Mouse (Mus musculus): ENCODE data around the gene Sectm1a. TPM values are rescaled to one million over a fixed set of nuclear protein-coding genes. Genes with fewer than 3 reads are reported as not detected.
A peak's percentile ranks its signal among the peaks of the same experiment; 100 is the strongest.

The Sectm1a gene
- total RNA-seq (2021) = not detected
- long read RNA-seq, experiment 1 = 0 reads
- long read RNA-seq, experiment 2 = 0 reads

DNA sequence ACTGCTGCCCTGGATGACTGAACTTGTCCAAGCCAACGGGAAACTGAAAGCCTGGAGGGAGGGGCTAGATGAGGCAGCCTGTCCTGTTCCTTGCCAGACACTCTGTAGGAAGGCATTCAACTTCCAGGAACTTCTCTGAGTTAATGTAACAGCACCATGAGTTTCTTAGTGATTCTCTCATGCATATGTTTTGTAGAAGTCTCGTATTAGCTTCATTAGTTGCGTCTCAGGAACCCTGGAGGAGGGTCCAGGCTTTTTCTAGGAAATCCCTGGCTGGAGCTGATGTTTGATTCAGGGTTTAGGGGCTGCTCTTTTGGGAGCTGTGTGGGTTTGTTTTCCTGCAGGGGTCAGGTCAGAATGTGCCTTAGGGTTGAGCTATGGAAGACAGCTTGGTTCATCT lies at the start of gene Sectm1a:
Gene Sectm1a (minus strand): TSS at position 101 of the 400 bp plus-strand sequence.
- intact Hi-C loops (cut with DNase I) = no loop called here
- no peak for TF ChIP-seq CTCF (IDR thresholded peaks at IDR 0.05)
- Histone ChIP-seq H3K4me3 (no peak within 1 kb of the TSS), H3K27ac (no peak within 1 kb of the TSS)
- DNase-seq = no peak

DNA sequence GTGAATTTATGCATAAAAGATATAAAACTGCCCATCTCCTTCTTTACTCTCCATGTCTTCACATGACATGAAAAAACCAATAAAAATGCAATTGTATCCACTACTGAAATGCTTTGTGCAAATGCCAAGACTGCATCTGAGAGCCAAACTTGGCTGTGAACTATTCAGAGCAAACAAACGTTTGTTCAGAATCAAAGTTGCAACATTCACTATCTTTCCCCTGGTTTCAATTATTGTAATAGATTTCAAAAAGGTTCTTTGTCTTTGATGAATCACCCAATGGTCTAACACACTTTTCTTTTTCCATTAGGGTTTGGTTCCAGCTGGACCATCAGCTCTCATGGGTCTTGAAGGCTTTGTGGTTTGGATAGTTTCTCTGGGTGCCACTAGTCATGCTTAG lies 48.6 kb upstream of the Sectm1a start:
- 0 out of 2 replicates have a peak overlapping the region, but pooled peaks have one; percentile 4 for H3K27ac ChIP-seq
- TF ChIP-seq CTCF (IDR thresholded peaks at IDR 0.05) = no peak
- no peak overlapping the region for H3K4me3 ChIP-seq
- intact Hi-C loops (cut with DNase I) = no loop called here
- no peak for DNase-seq

DNA sequence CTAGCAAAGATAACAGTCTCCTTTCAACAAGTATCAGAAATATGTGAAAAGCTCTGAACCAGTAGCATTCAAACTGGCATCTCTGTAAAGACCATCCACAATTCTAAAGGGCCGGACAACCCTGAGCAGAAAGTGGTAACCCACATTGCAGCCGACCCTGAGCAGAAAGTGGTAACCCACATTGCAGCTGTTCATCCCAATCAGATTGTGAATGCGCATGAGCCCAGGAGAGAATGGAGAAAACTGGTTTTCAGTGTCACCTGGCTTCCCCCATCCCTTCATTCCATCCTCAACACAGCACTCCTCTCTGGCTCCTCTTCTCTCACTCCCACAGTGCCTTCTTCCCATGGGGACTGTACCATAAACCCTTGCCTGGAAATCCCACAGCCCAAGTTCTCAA lies 46.4 kb upstream of the Sectm1a start:
- TF ChIP-seq CTCF (IDR thresholded peaks at IDR 0.05) = no peak
- no peak for DNase-seq
- intact Hi-C loops (cut with DNase I) = no loop called here
- Histone ChIP-seq H3K4me3 (no peak overlapping the region), H3K27ac (no peak overlapping the region)

GRCm38 (mm10) chr11:121126395-121126794 lies 45.4 kb upstream of the Sectm1a start:
- peak; percentile 32 for TF ChIP-seq CTCF (IDR thresholded peaks at IDR 0.05)
- Histone ChIP-seq H3K27ac (no peak overlapping the region), H3K4me3 (no peak overlapping the region)
- DNase-seq = no peak
- intact Hi-C loops (cut with DNase I) = no loop called here

DNA sequence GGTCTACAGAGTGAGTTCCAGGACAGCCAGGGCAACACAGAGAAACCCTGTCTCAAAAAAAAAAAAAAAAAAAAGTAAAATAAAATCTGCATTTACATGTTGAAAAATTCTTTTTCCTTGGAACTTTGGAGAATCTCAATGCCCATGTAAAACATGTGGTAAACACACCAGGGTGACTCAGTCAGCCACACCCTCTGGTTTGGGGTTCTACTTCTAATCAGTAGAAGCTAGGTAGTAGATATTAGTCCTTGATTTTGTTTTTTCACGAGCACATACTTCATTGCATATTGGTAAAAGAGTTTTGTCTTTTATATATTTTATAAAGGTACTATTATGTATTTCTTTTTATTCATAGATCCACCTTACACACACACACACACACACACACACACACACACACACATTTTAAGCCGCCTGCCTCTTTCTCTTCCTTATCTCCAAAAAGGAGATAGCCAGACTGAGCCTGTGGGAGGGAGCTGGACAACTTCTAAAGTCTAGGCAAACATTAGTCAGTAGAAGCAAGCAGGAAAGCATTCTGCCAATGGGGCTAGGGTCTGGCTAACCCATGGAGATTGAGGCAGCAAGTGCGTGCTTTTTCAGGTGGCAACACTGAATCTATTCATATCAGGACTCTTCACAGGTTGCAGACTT lies 44.6 kb upstream of the Sectm1a start:
- intact Hi-C loops (cut with DNase I) = no loop called here
- DNase-seq = no peak
- no peak for TF ChIP-seq CTCF (IDR thresholded peaks at IDR 0.05)
- H3K27ac ChIP-seq = no peak overlapping the region
- H3K4me3 ChIP-seq = no peak overlapping the region

DNA sequence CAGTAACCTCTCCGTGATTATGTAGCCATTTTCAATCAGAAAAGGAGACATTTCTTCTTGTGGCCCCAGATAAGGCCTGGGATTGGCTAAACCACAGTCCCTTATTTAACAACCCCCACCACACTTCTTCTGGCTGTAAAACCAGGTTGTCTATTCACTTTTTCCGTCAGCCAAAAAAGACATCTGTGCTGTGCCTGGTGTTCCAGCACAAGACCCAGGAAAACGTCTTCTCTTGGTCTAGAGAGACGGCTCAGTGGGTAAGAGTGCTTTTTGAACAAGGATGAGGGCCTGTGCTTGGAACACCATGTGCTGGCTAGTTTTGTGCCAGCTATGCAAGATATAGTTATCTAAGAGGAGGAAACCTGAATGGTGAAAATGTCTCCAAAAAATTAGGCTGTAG lies 42.4 kb upstream of the Sectm1a start:
- no peak for DNase-seq
- Histone ChIP-seq H3K4me3 (no peak overlapping the region), H3K27ac (no peak overlapping the region)
- intact Hi-C loops (cut with DNase I) = loop anchor here (5.0 kb wide), 1 partner anchor 46 kb away; no protein-coding TSS in a partner anchor
- no peak for TF ChIP-seq CTCF (IDR thresholded peaks at IDR 0.05)

- no peak overlapping the region for H3K27ac ChIP-seq
- intact Hi-C loops (cut with DNase I) = loop anchor here (5.0 kb wide), 1 partner anchor 45 kb away; no protein-coding TSS in a partner anchor
These were observed 41.1 kb upstream of the Sectm1a start for GRCm38 (mm10) chr11:121122024-121122670.

GRCm38 (mm10) chr11:121121151-121121550 lies 40.1 kb upstream of the Sectm1a start:
- intact Hi-C loops (cut with DNase I) = loop anchor here (5.0 kb wide), 1 partner anchor 44 kb away; no protein-coding TSS in a partner anchor
- H3K27ac ChIP-seq = no peak overlapping the region
- TF ChIP-seq CTCF (IDR thresholded peaks at IDR 0.05) = no peak
- no peak overlapping the region for H3K4me3 ChIP-seq
- no peak for DNase-seq

More at GRCm38 (mm10) chr11:121122024-121122670, 41.1 kb upstream of the Sectm1a start:
- no peak overlapping the region for H3K4me3 ChIP-seq
- DNase-seq = no peak
- TF ChIP-seq CTCF (IDR thresholded peaks at IDR 0.05) = no peak

- Histone ChIP-seq H3K27ac (no peak within 1 kb of the TSS), H3K4me3 (no peak within 1 kb of the TSS)
- intact Hi-C loops (cut with DNase I) = no loop called here
- DNase-seq = no peak
- TF ChIP-seq CTCF (IDR thresholded peaks at IDR 0.05) = no peak
These were observed 37.6 kb upstream of the Sectm1a start, which contains the start of gene Tex19.2 for GRCm38 (mm10) chr11:121118577-121118976. TSS of gene Tex19.2 (minus strand) at chr11:121118677.

DNA sequence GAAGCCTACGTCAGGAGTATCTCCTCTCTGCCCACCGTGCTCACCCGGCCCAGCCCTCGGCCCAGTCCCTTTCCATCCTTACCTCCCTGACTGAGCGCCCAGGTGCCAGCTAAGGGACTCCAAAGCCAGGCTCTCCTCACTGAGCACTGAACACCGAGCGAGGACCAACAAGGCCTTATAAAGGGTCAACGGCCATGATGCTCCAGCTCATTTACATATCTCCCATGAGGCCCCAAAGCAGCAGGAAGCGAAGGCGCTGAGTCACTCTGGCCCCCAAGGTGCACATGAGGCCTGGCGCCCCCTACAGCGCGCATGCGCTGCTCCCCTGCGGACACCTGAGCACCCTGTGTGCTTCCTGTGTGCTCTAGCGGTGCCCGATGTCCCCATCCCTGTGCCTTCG lies 37.1 kb upstream of the Sectm1a start:
- intact Hi-C loops (cut with DNase I) = no loop called here
- H3K4me3 ChIP-seq = no peak overlapping the region
- no peak for TF ChIP-seq CTCF (IDR thresholded peaks at IDR 0.05)
- no peak for DNase-seq
- no peak overlapping the region for H3K27ac ChIP-seq

DNA sequence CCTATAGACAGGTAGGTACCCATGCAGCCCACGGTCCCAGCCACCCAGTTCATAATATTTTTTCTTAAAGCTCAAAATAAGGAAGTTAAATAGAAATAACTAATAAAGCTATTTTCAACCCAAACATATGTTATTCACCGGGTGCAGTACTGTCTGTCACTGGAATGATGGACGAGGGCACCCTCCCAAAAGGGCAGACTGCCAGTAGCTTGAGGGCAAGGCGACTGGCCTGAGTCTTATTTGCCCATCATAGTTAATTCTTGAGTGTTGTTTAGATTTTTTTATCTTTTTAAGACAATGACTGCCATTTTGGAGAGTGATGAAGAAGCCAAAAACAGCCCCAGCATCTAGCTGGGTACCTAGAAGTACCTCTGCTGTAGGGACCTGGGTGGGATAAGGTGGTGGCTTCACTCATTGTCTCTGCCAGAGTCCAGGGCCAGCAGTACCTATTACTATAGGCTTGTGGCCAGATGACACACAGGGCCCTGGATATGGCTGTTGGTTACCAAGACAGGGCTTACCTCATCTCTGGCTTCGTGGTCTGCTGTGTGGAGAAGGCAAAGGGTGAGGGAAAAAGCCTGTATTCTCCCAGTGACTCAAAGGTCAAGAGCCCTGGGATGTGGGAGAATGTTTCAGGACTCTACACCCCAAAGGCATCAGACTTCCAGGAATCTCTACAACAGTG lies 31.2 kb upstream of the Sectm1a start:
- no peak overlapping the region for H3K27ac ChIP-seq
- intact Hi-C loops (cut with DNase I) = no loop called here
- no peak for TF ChIP-seq CTCF (IDR thresholded peaks at IDR 0.05)
- no peak overlapping the region for H3K4me3 ChIP-seq
- no peak for DNase-seq

DNA sequence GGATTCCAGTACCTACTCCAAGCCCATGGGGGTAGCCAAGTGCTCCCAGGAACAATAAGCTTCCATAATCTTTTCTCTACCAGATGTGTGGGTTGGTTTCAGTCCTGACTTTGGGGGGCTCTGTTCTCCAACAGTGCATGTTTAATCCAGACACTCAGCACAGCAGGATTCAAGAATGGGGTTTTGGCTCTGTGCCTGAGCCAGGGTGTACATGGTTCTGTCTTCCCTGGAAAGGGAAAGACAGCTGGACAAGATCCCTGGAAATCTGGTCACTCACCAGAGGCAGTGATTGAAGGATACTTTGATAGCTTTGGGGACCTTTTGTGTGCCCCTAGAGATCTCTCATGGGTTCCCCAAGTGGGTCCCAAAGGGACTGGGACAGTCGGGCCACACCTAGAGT lies 30.6 kb upstream of the Sectm1a start:
- no peak for DNase-seq
- no peak overlapping the region for H3K4me3 ChIP-seq
- no peak for TF ChIP-seq CTCF (IDR thresholded peaks at IDR 0.05)
- H3K27ac ChIP-seq = no peak overlapping the region
- intact Hi-C loops (cut with DNase I) = no loop called here

DNA sequence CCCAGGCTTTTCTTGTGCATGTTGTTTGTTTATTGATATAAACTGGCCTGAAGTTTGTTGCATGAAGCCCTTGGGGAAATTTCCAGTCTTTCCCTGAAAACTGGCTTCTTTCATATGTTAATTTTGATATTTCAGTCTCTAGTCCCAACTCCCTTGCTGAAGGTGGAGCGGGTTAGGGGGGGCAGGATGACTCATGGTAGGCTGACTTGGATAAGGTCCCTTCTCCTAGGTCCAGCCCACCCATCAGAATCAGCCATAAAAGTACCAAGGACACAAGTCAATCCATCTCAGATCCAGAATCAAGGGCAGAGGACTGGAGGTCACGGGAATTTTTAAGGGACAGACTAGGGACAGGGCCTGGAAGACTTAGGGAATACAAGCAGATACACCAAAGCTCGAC lies 30.0 kb upstream of the Sectm1a start:
- intact Hi-C loops (cut with DNase I) = no loop called here
- TF ChIP-seq CTCF (IDR thresholded peaks at IDR 0.05) = no peak
- H3K27ac ChIP-seq = no peak overlapping the region

More for the DNA sequence above, 30.0 kb upstream of the Sectm1a start:
- no peak for DNase-seq
- H3K4me3 ChIP-seq = no peak overlapping the region
